Mouse (Mus musculus): ENCODE results near the gene Vsig2.

The Vsig2 gene

DNA sequence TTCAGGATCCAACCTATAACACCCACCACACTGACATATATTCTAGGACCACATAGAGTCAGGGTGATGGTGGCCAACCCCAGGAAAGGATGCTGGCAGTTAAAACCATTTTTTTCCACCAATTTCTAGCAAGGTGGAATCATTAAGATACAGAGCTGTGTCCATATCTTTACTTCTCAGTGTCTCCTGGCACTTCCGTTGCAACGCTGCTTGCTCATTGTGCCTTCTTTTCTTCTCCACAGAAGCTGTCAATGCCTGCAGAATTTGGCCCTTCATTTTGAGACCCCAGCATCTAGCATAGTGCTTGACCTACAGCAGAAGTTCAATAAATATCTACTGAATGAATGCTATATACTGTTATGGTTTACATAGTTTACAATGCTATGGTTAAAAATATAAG lies 28.0 kb downstream of the Vsig2 start:
- DNase-seq (ENCODE audit: low read depth, low spot score): no peak

DNA sequence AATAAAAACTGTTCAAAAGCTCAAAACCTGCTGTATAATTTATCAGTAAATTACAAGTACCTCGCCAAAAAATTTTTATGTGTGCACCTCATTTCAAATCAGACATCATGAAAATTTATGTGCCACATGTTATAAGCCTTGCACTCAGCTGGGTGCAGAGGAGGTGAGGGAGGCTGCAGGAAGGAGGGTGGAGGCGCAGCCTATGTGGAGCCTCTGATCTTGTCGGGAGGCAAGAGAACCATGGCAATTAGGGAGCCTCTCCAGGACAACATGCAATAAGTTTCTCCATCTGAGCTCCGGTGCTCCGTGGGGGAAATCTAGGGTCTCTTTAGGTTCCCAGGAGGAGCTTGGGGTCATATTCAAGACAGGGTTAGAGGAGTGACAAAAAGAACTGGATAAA lies 28.4 kb downstream of the Vsig2 start:
- no peak for DNase-seq (ENCODE audit: low read depth, low spot score)

DNA sequence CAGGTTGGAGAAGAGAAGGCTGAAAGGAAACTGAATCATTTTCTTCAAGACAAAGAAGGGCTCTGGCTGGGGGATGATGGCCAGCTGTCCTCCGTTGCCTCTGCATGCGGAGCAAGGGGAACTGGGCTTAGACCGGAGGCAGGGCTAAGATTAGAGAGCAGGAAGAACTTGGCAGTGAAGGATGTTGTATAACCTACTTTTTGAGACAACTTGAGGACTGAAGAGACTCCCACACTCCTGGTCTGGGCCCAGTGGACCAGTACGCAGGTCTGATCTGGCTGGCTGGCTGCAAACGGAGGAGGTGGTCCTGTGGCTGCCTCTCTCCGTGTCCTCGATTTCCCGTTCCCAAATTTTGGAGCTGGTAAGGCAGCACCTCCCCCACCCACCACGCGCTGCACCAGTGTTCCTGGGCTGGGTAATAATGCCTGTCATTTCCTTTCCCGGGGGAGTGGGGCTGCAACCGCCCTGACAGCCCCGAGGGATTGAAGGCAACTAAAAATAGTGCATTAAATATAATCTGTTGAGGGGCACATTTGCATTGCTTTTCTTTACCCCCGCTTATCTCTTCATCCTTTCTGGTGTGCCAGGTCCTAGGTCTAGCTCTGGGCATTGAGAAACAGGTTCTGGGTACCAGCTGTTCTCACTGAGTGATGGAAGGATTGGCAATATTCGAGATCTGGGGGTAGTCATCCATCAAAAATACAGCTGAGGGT lies 29.0 kb downstream of the Vsig2 start:
- no peak for DNase-seq (ENCODE audit: low read depth, low spot score)

DNA sequence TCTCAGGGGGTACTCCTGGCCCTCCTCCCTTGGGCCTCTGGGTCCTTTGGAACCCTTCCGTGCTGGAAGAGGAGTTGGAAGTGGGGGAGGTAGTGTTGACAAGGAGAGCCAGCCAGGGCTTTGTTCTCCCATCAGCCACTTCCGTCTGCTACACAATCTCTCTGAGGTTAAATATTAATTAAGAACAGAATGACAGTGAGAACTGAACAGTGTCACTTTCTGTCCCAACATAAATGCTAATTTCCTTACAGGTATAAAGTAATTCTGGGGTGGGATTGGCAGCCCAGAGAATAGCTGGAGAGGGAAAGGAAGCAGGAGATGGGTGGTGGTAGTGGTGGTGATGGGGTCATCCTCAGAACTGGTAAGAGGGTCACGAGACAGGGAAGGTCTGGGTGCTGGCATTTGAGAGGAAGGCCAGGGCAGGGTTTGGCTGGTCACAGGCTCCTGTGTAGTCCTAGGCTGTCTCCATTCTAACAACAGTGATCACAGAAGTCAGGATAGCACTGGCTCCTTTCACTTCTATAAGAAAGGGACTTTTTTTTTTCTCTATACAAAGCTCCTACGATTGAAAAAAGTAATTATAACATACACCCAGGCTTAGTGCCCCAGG lies 29.7 kb downstream of the Vsig2 start:
- no peak for DNase-seq (ENCODE audit: low read depth, low spot score)

DNA sequence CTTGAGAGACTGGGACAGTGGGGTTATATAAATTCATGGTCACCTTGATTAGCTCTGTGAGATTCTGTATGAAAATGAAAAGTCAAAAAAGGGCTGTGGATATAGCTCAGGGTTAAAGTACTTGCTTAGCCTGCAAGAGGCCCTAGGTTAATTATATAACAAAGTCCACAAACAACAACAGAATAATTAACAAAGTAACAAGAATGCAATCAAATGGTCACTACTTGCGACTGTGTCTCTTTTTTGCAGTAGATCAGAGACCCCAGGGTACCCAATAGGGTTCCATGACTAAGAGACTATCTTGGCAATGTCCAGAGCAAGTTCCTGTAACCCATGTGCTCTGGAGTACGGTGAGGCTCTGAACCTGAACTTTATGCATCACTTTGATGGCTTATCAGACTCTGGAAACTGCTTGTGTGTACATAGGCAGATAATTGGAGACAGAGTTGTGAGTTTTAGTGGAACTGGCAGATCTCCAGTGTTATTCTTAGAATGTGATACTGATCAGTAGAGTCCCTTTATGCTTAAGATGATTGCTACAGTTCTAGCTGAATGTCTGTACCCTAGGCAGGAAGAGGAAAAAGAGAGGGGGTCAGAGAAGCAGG lies 30.3 kb downstream of the Vsig2 start:
- DNase-seq (ENCODE audit: low read depth, low spot score): no peak

DNA sequence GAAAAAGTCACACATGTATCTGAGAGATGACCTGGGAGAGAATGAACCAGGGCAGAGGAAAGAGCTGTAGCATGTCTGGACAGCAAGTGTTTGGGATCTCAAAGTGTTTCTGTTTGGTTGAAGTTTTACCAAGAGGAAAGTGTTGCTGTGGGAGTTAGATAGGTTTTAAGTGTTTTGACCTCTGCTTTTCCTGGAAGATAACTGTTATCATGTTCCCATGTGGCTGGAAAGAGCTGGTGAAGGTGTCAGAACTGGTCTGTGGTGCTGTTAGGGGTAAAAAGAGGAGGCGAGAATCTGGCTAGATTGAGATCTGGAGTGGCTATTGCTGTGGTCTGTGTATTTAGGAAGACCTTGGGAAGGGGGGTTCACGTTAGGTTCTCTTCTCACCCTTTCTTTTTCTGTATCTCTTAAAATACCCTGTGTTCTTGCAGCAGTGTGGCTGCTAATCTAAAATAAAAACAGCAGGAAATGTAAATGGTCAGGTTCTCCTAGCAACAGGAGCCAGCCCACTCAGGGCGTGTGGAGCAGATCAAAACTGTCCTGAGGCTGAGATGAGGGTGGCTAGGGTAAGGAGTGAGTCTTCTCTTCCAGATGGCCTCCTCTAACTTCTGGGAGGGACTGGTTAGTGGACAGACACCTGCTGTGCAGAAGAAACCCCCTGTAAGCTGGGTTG lies 33.3 kb downstream of the Vsig2 start:
- no peak for DNase-seq (ENCODE audit: low read depth, low spot score)

DNA sequence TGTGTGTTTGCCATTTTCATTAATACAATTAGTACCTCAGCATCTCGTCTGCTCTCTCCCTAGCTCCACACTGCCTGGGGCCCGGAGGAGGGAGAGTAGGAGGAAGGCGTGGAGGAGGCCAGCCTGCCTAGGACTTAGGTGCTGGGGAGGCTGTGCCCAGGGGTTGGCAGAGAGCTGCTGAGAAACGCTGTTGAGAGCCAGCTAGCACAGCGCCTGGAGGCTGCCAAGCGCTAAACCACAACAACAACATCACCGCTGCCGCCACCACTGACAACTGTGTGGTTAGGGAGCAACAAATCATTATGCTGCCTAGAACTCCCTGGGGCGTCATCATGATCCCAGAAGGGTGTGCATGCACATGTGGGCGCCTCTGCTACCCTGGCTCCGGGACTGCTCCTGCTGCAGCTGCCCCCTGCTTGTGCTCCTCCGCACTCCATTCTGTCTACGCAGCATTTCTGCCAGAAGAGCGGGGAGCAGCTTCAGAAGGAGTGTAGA lies 37.4 kb downstream of the Vsig2 start:
- no peak for DNase-seq (ENCODE audit: low read depth, low spot score)

DNA sequence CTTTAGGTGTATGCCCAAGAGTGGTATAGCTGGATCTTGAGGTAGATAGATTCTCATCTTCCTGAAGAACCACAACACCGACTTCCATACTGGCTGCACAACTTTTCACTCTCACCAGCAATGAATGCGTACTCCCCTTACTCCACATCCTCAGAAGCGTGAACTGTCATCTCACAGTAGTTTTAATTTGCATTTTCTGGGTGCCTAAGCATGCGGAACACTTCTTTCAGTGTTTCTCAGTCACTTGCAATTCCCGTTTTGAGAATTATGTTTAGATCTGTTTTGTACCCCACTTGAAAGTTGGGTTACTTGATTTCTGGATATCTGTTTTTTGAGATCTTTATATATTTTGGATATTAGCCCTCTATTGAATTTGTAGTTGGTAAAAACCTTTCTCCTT lies 44.5 kb downstream of the Vsig2 start:
- DNase-seq (ENCODE audit: low read depth, low spot score): no peak

DNA sequence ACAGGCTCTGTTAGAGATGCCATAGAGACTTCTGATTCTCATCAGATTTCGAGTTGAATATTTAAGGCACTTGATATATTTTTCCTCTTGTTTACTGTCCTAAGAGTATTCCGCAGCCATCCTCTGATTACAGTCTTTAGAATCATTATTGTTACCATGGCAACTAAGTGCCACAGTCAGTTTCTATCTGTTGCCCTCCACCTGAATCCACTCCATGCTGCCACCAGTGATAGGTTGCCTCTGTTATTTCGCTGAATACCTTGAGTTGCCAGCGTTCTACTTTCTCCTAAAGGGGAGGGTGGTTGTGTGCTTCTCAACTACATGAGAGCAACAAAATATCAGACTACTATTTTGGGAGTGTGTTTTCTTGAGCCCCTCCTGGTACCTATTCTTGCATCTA lies 47.7 kb downstream of the Vsig2 start:
- no peak for DNase-seq (ENCODE audit: low read depth, low spot score)

DNA sequence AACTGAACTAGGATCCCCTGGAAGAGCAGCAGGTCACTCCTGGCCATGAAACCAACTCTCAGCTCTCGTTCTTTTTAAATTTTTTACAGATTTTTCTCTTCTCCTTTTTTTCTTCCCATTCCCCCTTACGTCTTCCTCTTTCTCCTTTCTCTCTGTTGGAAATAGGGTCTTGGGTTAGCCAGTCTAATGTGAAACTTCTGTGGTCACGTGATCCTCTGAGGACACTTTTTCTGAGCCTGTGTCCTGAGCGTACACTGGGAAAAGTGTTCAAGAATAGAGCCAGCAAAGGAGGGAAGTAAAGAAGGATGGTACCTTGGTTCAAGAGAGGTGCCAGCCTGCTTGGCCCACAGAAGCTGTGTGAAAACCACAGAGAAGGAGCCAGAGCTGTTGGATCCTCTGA lies 51.3 kb downstream of the Vsig2 start:
- DNase-seq (ENCODE audit: low read depth, low spot score): no peak

DNA sequence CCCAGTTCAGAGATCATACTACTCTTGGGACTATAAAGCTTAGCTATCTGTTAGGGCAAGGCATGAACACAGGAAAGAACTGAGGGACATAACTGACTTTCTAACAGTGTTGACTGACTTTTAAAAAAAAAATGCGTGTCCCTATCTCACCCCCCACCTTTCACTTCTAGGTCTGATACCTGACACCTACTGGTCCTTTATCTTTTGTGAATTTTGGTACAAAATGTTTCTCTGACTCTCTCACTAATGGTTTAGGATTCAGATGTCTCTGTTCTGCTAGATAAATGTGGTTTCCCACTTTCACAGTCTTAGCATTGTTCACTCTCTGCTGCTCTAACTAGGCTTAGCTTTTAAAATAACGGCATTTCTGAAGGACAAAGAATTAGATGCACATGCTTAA lies 53.0 kb downstream of the Vsig2 start:
- DNase-seq (ENCODE audit: low read depth, low spot score): no peak

DNA sequence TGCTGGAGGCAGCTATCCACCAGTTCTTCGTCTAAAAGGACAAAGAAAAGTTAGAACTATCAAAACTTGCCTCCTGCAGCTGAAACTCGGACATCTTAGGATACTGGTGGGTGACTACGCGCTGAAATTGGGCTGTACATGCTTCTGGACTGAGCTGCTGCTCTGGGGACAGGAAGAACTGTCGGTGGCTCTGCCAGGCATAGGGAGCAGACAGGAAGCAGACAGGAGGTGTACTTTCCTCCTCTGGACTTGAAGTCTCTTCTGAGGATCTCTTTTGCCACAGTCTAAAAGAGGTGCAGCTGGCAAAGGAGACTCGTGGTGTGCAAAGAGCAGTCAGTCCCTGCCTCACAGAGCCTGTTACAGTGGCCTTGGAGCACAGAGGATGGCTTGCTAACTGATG lies 53.6 kb downstream of the Vsig2 start:
- DNase-seq (ENCODE audit: low read depth, low spot score): no peak

DNA sequence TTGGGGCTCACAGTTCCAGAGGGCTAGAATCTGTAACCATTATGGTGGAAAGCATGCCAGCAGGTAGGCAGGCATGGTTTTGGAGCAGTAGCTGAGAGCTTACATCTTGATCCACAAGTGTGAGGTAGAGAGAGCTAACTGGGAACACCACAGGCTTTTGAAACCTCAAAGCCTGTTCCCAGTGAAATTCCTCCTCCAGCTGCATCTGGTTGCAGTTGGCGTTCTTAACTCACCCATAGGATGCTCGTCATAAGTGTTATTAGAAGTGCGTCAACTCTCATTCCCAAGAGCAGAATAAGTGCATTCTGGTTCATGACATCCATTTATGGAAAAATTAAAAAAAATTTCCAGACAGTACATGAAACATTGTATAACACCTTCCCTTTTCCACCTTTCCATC lies 54.6 kb downstream of the Vsig2 start:
- DNase-seq (ENCODE audit: low read depth, low spot score): no peak

All from WW6 (cell line).